Mouse (Mus musculus): ENCODE data around the gene Zfp512b. TPM values are rescaled to one million over a fixed set of nuclear protein-coding genes. Genes with fewer than 3 reads are reported as not detected.

Zfp512b gene
- polyA plus RNA-seq (2014; fragmentation: Nextera tagmentation; extraction: Ambion mirVana) = 53.7 and 60.7 TPM in 2 replicates

GRCm38 (mm10) chr2:181592231-181593041 is at the start of gene Zfp512b:
Zfp512b (minus strand) TSS chr2:181592803.
- Histone ChIP-seq H3K36me3 (ENCODE audit: control insufficient read depth, insufficient read depth, low read length) (peaks cover 5% of the 10 kb centered on the region; the same call in 1 of the 2 replicates), H3K4me3 (ENCODE audit: low read depth, low read length) (peak within 1 kb of the TSS; percentile 94), H3K4me2 (ENCODE audit: low read depth, low read length, severe bottlenecking) (peak within 1 kb of the TSS; percentile 85), H3K9ac (ENCODE audit: low read length) (peak within 1 kb of the TSS; percentile 92), H3K27me3 (ENCODE audit: control insufficient read depth, insufficient read depth, low read length) (no peaks in the 10 kb centered on the region), H3K9me3 (ENCODE audit: control insufficient read depth, low read length) (no peaks in the 10 kb centered on the region), H3K4me1 (replicated peaks; ENCODE audit: control insufficient read depth, insufficient read depth, low read length) (peaks cover 5% of the 10 kb centered on the region; the same call in 1 of the 2 replicates), H3K27ac (ENCODE audit: low read depth, low read length) (peak within 1 kb of the TSS; percentile 50; the same call in 1 of the 2 replicates)
- WGBS = under 1% methylated on average over 60 of the region's 97 CpGs
- ATAC-seq (replicated peaks; ENCODE audit: low FRiP score) (peak; percentile 83), DNase-seq (ENCODE audit: low spot score) (peak; percentile 89)

- Histone ChIP-seq H3K9me3 (ENCODE audit: control insufficient read depth, low read length) (no peaks in the 10 kb centered on the region), H3K4me2 (ENCODE audit: low read depth, low read length, severe bottlenecking) (no peak overlapping the region), H3K27me3 (ENCODE audit: control insufficient read depth, insufficient read depth, low read length) (no peaks in the 10 kb centered on the region), H3K27ac (ENCODE audit: low read depth, low read length) (no peak overlapping the region), H3K4me3 (ENCODE audit: low read depth, low read length) (no peak overlapping the region), H3K9ac (ENCODE audit: low read length) (no peak overlapping the region), H3K4me1 (replicated peaks; ENCODE audit: control insufficient read depth, insufficient read depth, low read length) (no peaks in the 10 kb centered on the region), H3K36me3 (ENCODE audit: control insufficient read depth, insufficient read depth, low read length) (peaks cover 14% of the 10 kb centered on the region; the same call in 1 of the 2 replicates)
- 93% methylated on average over 3 of the region's 3 CpGs for WGBS
- ATAC-seq (replicated peaks; ENCODE audit: low FRiP score) = no peak
- DNase-seq (ENCODE audit: low spot score) = no peak
These were observed 43.3 kb upstream of the Zfp512b start for GRCm38 (mm10) chr2:181635865-181636264.

- Histone ChIP-seq H3K4me1 (replicated peaks; ENCODE audit: control insufficient read depth, insufficient read depth, low read length) (no peaks in the 10 kb centered on the region), H3K4me3 (ENCODE audit: low read depth, low read length) (no peak overlapping the region), H3K9me3 (ENCODE audit: control insufficient read depth, low read length) (no peaks in the 10 kb centered on the region), H3K27ac (ENCODE audit: low read depth, low read length) (no peak overlapping the region), H3K36me3 (ENCODE audit: control insufficient read depth, insufficient read depth, low read length) (peaks cover 8% of the 10 kb centered on the region; the same call in 1 of the 2 replicates), H3K27me3 (ENCODE audit: control insufficient read depth, insufficient read depth, low read length) (no peaks in the 10 kb centered on the region), H3K4me2 (ENCODE audit: low read depth, low read length, severe bottlenecking) (no peak overlapping the region), H3K9ac (ENCODE audit: low read length) (no peak overlapping the region)
- ATAC-seq (replicated peaks; ENCODE audit: low FRiP score) (no peak), DNase-seq (ENCODE audit: low spot score) (no peak)
- 94% methylated on average over 6 of the region's 6 CpGs for WGBS
These were observed 40.0 kb upstream of the Zfp512b start for GRCm38 (mm10) chr2:181632624-181633023.

- DNase-seq (ENCODE audit: low spot score) (no peak), ATAC-seq (replicated peaks; ENCODE audit: low FRiP score) (no peak)
- Histone ChIP-seq H3K9me3 (ENCODE audit: control insufficient read depth, low read length) (no peaks in the 10 kb centered on the region), H3K4me3 (ENCODE audit: low read depth, low read length) (no peak overlapping the region), H3K4me1 (replicated peaks; ENCODE audit: control insufficient read depth, insufficient read depth, low read length) (no peaks in the 10 kb centered on the region), H3K27ac (ENCODE audit: low read depth, low read length) (no peak overlapping the region), H3K36me3 (ENCODE audit: control insufficient read depth, insufficient read depth, low read length) (peaks cover 3% of the 10 kb centered on the region; the same call in 1 of the 2 replicates), H3K4me2 (ENCODE audit: low read depth, low read length, severe bottlenecking) (no peak overlapping the region), H3K9ac (ENCODE audit: low read length) (no peak overlapping the region), H3K27me3 (ENCODE audit: control insufficient read depth, insufficient read depth, low read length) (no peaks in the 10 kb centered on the region)
These were observed 35.9 kb upstream of the Zfp512b start for GRCm38 (mm10) chr2:181628471-181628870.

- H3K27me3 ChIP-seq (ENCODE audit: control insufficient read depth, insufficient read depth, low read length) = no peaks in the 10 kb centered on the region
- no peak overlapping the region for H3K27ac ChIP-seq (ENCODE audit: low read depth, low read length)
- H3K4me2 ChIP-seq (ENCODE audit: low read depth, low read length, severe bottlenecking) = no peak overlapping the region
- no peak overlapping the region for H3K9ac ChIP-seq (ENCODE audit: low read length)
- H3K9me3 ChIP-seq (ENCODE audit: control insufficient read depth, low read length) = no peaks in the 10 kb centered on the region
- DNase-seq (ENCODE audit: low spot score) (no peak), ATAC-seq (replicated peaks; ENCODE audit: low FRiP score) (no peak)
- H3K4me1 ChIP-seq (replicated peaks; ENCODE audit: control insufficient read depth, insufficient read depth, low read length) = no peaks in the 10 kb centered on the region
- H3K36me3 ChIP-seq (ENCODE audit: control insufficient read depth, insufficient read depth, low read length) = peaks cover 7% of the 10 kb centered on the region; the same call in 1 of the 2 replicates
- H3K4me3 ChIP-seq (ENCODE audit: low read depth, low read length) = no peak overlapping the region
These were observed 30.8 kb upstream of the Zfp512b start for GRCm38 (mm10) chr2:181623401-181623800.

- Histone ChIP-seq H3K36me3 (ENCODE audit: control insufficient read depth, insufficient read depth, low read length) (peaks cover 7% of the 10 kb centered on the region; the same call in 1 of the 2 replicates), H3K9me3 (ENCODE audit: control insufficient read depth, low read length) (no peaks in the 10 kb centered on the region), H3K27ac (ENCODE audit: low read depth, low read length) (no peak overlapping the region), H3K9ac (ENCODE audit: low read length) (no peak overlapping the region), H3K4me3 (ENCODE audit: low read depth, low read length) (no peak overlapping the region), H3K27me3 (ENCODE audit: control insufficient read depth, insufficient read depth, low read length) (no peaks in the 10 kb centered on the region), H3K4me1 (replicated peaks; ENCODE audit: control insufficient read depth, insufficient read depth, low read length) (no peaks in the 10 kb centered on the region), H3K4me2 (ENCODE audit: low read depth, low read length, severe bottlenecking) (no peak overlapping the region)
- WGBS = 90% methylated on average over 5 of the region's 5 CpGs
- DNase-seq (ENCODE audit: low spot score) (no peak), ATAC-seq (replicated peaks; ENCODE audit: low FRiP score) (no peak)
These were observed 26.3 kb upstream of the Zfp512b start for GRCm38 (mm10) chr2:181618761-181619495.

- H3K27ac ChIP-seq (ENCODE audit: low read depth, low read length) = no peak overlapping the region
- H3K36me3 ChIP-seq (ENCODE audit: control insufficient read depth, insufficient read depth, low read length) = no peaks in the 10 kb centered on the region
- no peak overlapping the region for H3K4me2 ChIP-seq (ENCODE audit: low read depth, low read length, severe bottlenecking)
- no peaks in the 10 kb centered on the region for H3K9me3 ChIP-seq (ENCODE audit: control insufficient read depth, low read length)
- DNase-seq (ENCODE audit: low spot score) (no peak), ATAC-seq (replicated peaks; ENCODE audit: low FRiP score) (no peak)
- 84% methylated on average over 4 of the region's 4 CpGs for WGBS
- H3K27me3 ChIP-seq (ENCODE audit: control insufficient read depth, insufficient read depth, low read length) = no peaks in the 10 kb centered on the region
- H3K4me1 ChIP-seq (replicated peaks; ENCODE audit: control insufficient read depth, insufficient read depth, low read length) = peaks cover 10% of the 10 kb centered on the region; the same call in 1 of the 2 replicates
- H3K4me3 ChIP-seq (ENCODE audit: low read depth, low read length) = no peak overlapping the region
- H3K9ac ChIP-seq (ENCODE audit: low read length) = no peak overlapping the region
These were observed 9.8 kb upstream of the Zfp512b start for GRCm38 (mm10) chr2:181602367-181602766.

GRCm38 (mm10) chr2:181601751-181602145 is 9.1 kb upstream of the Zfp512b start:
- peak overlapping the region; percentile 92 for H3K4me2 ChIP-seq (ENCODE audit: low read depth, low read length, severe bottlenecking)
- H3K4me1 ChIP-seq (replicated peaks; ENCODE audit: control insufficient read depth, insufficient read depth, low read length) = peaks cover 10% of the 10 kb centered on the region; the same call in 1 of the 2 replicates
- DNase-seq (ENCODE audit: low spot score) (no peak), ATAC-seq (replicated peaks; ENCODE audit: low FRiP score) (no peak)
- H3K9me3 ChIP-seq (ENCODE audit: control insufficient read depth, low read length) = no peaks in the 10 kb centered on the region
- H3K27ac ChIP-seq (ENCODE audit: low read depth, low read length) = no peak overlapping the region
- H3K9ac ChIP-seq (ENCODE audit: low read length) = peak overlapping the region; percentile 71
- WGBS = 29% methylated on average over 10 of the region's 10 CpGs
- peak overlapping the region; percentile 64 for H3K4me3 ChIP-seq (ENCODE audit: low read depth, low read length)
- H3K36me3 ChIP-seq (ENCODE audit: control insufficient read depth, insufficient read depth, low read length) = no peaks in the 10 kb centered on the region
- no peaks in the 10 kb centered on the region for H3K27me3 ChIP-seq (ENCODE audit: control insufficient read depth, insufficient read depth, low read length)

All from forebrain, embryonic 11.5 days (tissue).